ENCODE assay signal across 15 mouse cellular contexts in the genomic region with DNA sequence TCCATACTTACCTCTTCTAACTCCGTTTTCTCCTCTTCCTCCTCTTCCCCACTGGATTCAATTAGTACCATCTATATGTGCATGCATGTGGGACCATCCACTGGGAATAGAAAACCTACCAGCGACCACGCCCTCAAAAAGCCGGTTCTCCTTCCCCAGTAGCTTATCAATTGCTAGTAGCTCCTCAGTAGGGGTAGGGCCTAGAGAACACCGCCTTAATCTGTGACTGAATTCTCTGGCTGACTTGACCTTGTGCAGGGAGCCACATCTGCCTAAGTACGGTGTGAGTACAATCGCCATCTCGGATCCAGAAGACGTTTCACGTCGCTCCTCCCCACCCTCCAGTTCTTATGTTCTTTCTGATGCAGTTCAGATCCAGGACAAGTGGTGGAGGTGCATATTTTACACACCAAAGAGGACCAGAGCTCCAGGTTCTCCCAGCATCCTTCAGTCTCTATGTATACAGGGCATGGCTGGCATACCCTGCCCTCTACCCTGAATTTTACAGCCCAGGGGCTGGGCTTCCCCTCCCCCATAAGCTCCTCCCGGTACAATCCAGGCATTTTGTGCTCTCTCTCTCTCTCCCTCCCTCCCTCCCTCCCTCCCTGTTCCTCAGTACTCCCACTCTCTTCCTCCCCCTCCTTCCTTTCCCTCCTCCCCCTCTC.
DNase-seq lines count a peak whose midpoint lies in the region; ATAC-seq and TF ChIP-seq lines count a peak whose summit lies in the region.
"Had no signal": no experiment of that assay in that cellular context is flagged by ENCODE, and none has a peak within 500 bp of the region (broad histone marks: within the 10 kb centered on the region; RNA-seq: fewer than 3 reads in every experiment).

No protein-coding gene starts in this region.

- H3K4me2 ChIP-seq in kidney, postnatal 0 days (ENCODE audit: low read length), result no peak overlapping the region
- H3K4me2 ChIP-seq in liver, embryonic 12.5 days, result peak overlapping the region; percentile 37
- H3K4me2 ChIP-seq: lung, embryonic 15.5 days had no signal

- H3K9me3 ChIP-seq in kidney, postnatal 0 days (replicated peaks; ENCODE audit: low read length), result no peaks in the 10 kb centered on the region
- no peaks in the 10 kb centered on the region for H3K9me3 ChIP-seq in liver, embryonic 12.5 days (replicated peaks)
- H3K9me3 ChIP-seq: heart, embryonic 10.5 days; lung, embryonic 15.5 days had no signal

- TF ChIP-seq CTCF in kidney, postnatal 0 days (IDR thresholded peaks at IDR 0.05; ENCODE audit: low read depth), result no peak

- ATAC-seq in kidney, postnatal 0 days (replicated peaks; ENCODE audit: low FRiP score, low read depth), result no peak
- peak; percentile 90 for ATAC-seq in liver, embryonic 12.5 days
- ATAC-seq: forebrain, embryonic 16.5 days; inflammation-experienced regulatory T-cells, adult 6 months had no signal

- H3K36me3 ChIP-seq in kidney, postnatal 0 days (ENCODE audit: insufficient read depth, low read length), result no peaks in the 10 kb centered on the region
- no peaks in the 10 kb centered on the region for H3K36me3 ChIP-seq in liver, embryonic 12.5 days
- H3K36me3 ChIP-seq: heart, embryonic 10.5 days; lung, embryonic 15.5 days had no signal

- H3K4me3 ChIP-seq in kidney, postnatal 0 days (replicated peaks; ENCODE audit: low read depth, low read length), result no peak overlapping the region
- no peak overlapping the region for H3K4me3 ChIP-seq in liver, embryonic 12.5 days
- H3K4me3 ChIP-seq: heart, embryonic 10.5 days; lung, embryonic 15.5 days had no signal

- 70% methylated on average over 12 of the region's 12 CpGs for WGBS in kidney, postnatal 0 days
- WGBS in liver, embryonic 12.5 days (ENCODE audit: insufficient replicate concordance), result 54% methylated on average over 12 of the region's 12 CpGs

- DNase-seq in heart, adult 11 months, result peak; percentile 82
- DNase-seq in heart, adult 9 months (ENCODE audit: low spot score in 2 of 2), result no peak
- peak; percentile 56 for DNase-seq in kidney, postnatal 0 days (ENCODE audit: low spot score)
- DNase-seq in kidney, postnatal 14 days, result no peak
- DNase-seq in ZHBTc4 (ENCODE audit: low read depth, low spot score), result peak; percentile 30
- no peak for DNase-seq in natural killer cell, adult 2 months (ENCODE audit: low spot score in 2 of 2)
- DNase-seq in B cell, adult 2 months, result no peak
- DNase-seq: cerebellum, adult 18-20 months; left cerebral cortex, postnatal 4 days; thymus, adult 2 months had no signal

- H3K27me3 ChIP-seq in kidney, postnatal 0 days (ENCODE audit: insufficient read depth, low read length), result no peaks in the 10 kb centered on the region
- 0 out of 2 replicates have a peak, but pooled peaks cover 6% of the 10 kb centered on the region for H3K27me3 ChIP-seq in liver, embryonic 12.5 days (replicated peaks)
- H3K27me3 ChIP-seq: lung, embryonic 15.5 days had no signal

- H3K4me1 ChIP-seq in kidney, postnatal 0 days (replicated peaks; ENCODE audit: insufficient read depth, low read length), result peaks cover 9% of the 10 kb centered on the region; the same call in 1 of the 2 replicates
- peaks cover 19% of the 10 kb centered on the region for H3K4me1 ChIP-seq in liver, embryonic 12.5 days

- no peak overlapping the region for H3K27ac ChIP-seq in kidney, postnatal 0 days
- peak overlapping the region; percentile 8; the same call in 1 of the 2 replicates for H3K27ac ChIP-seq in liver, embryonic 12.5 days
- H3K27ac ChIP-seq: heart, embryonic 10.5 days had no signal

- no peak overlapping the region for H3K9ac ChIP-seq in kidney, postnatal 0 days (ENCODE audit: low read depth, low read length)
- peak overlapping the region; percentile 42; the same call in 1 of the 2 replicates for H3K9ac ChIP-seq in liver, embryonic 12.5 days
- H3K9ac ChIP-seq: lung, embryonic 15.5 days had no signal

Comparison
In these comparisons a context has a peak if more than half of its experiments do, and no peak if none do; other contexts are left out.
1. DNase-seq: peak in heart, adult 11 months (single experiment), kidney, postnatal 0 days (single experiment) and ZHBTc4 (single experiment); none in heart, adult 9 months (0 of 2), kidney, postnatal 14 days (single experiment), natural killer cell, adult 2 months (0 of 2) and B cell, adult 2 months (0 of 2).